Mouse (Mus musculus) heart, embryonic 13.5 days (tissue): Measurements from ENCODE around the gene Lmx1b. TPM values are rescaled to one million over a fixed set of nuclear protein-coding genes. Genes with fewer than 3 reads are reported as not detected.
A peak's percentile ranks its signal among the peaks of the same experiment; 100 is the strongest.

Experiments
- ATAC-seq: fragments of 200-750 bp; cut with Nextera tagmentation; 2 replicates; pipeline ENCODE4 v1.8.0; 2017; ENCODE audit warnings: moderate TSS enrichment; ENCODE audit not compliant: insufficient number of reproducible peaks, low FRiP score, low TSS enrichment; ENCODE audit errors: extremely low read depth
- H3K27ac ChIP-seq: fragments of 300-500 bp; sonication (generic); replicated peaks from 2 replicates; pipeline ENCODE4 v1.5.1; 2015; ENCODE audit warnings: moderate library complexity, mild to moderate bottlenecking, inconsistent platforms
- H3K27me3 ChIP-seq: fragments of 300-500 bp; sonication (generic); replicated peaks from 2 replicates; pipeline ENCODE4 v1.6.1; 2015; ENCODE audit warnings: mild to moderate bottlenecking, inconsistent platforms
- H3K36me3 ChIP-seq: fragments of 300-500 bp; sonication (generic); 2 replicates; pipeline ENCODE4 v1.6.1; 2015; ENCODE audit warnings: mild to moderate bottlenecking, inconsistent platforms
- H3K4me1 ChIP-seq: fragments of 300-500 bp; sonication (generic); 2 replicates; pipeline ENCODE4 v1.6.1; 2015; ENCODE audit warnings: inconsistent platforms
- H3K4me2 ChIP-seq: fragments of 300-500 bp; sonication (generic); 2 replicates; pipeline ENCODE4 v1.6.1; 2015; ENCODE audit warnings: inconsistent platforms, mild to moderate bottlenecking, moderate library complexity
- H3K4me3 ChIP-seq: fragments of 300-500 bp; sonication (generic); 2 replicates; pipeline ENCODE4 v1.5.1; 2015; ENCODE audit warnings: moderate library complexity, mild to moderate bottlenecking, inconsistent platforms
- H3K9ac ChIP-seq: fragments of 300-500 bp; sonication (generic); 2 replicates; pipeline ENCODE4 v1.6.1; 2015; ENCODE audit warnings: inconsistent platforms, mild to moderate bottlenecking, moderate library complexity
- H3K9me3 ChIP-seq: fragments of 300-500 bp; sonication (generic); 2 replicates; pipeline ENCODE4 v1.6.1; 2016; ENCODE audit warnings: inconsistent platforms
- WGBS: fragments of 180-500 bp; shearing (Covaris S2); methylation state at CpG from one replicate; pipeline ENCODE4 v1.1.7; 2015; ENCODE audit warnings: mixed read lengths; 5-methylcytosine and 5-hydroxymethylcytosine counted together
- polyA plus RNA-seq: library from polyadenylated mRNA; unstranded; fragments of >200 nt; fragmentation: Nextera tagmentation; extraction: Ambion mirVana; gene quantifications from 2 replicates; pipeline ENCODE4 v1.2.1, GENCODE M21; 2015

Lmx1b gene
- polyA plus RNA-seq, 1 experiment from 2014 or later: not detected

GRCm38 (mm10) chr2:33592931-33593555, 47.3 kb downstream of the Lmx1b start:
- peak overlapping the region; percentile 39 for H3K4me2 ChIP-seq
- H3K4me1 ChIP-seq: peaks cover 31% of the 10 kb centered on the region
- no peak for ATAC-seq
- no peaks in the 10 kb centered on the region for H3K9me3 ChIP-seq
- H3K27ac ChIP-seq: peak overlapping the region; percentile 59
- no peaks in the 10 kb centered on the region for H3K36me3 ChIP-seq
- WGBS: 17% methylated on average over 12 of the region's 12 CpGs
- peaks cover 15% of the 10 kb centered on the region for H3K27me3 ChIP-seq
- H3K4me3 ChIP-seq: no peak overlapping the region
- H3K9ac ChIP-seq: peak overlapping the region; percentile 61

DNA sequence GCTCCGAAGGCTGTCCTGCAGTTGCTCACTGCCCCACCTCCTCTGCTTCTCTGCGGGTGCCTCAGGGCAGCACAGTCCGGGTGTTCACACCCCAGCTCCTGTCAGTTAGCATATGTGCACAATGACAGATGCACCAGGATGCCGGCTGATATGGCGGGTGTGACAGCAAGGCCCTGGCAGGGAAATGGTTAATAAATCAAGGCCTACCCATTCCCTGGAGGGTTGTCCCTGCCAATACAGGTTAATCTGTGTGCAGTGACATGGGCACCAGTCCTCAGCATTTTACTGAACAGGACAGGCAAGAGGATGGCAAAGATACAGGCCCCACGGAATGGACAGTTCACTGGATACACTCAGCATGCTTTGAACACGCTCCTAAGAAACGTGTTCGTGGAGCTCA, 51.0 kb downstream of the Lmx1b start:
- Histone ChIP-seq H3K4me3 (no peak overlapping the region), H3K27me3 (peaks cover 52% of the 10 kb centered on the region), H3K27ac (no peak overlapping the region), H3K4me1 (peaks cover 27% of the 10 kb centered on the region), H3K9me3 (no peaks in the 10 kb centered on the region), H3K36me3 (no peaks in the 10 kb centered on the region), H3K9ac (no peak overlapping the region), H3K4me2 (no peak overlapping the region)
- 69% methylated on average over 9 of the region's 9 CpGs for WGBS
- no peak for ATAC-seq

DNA sequence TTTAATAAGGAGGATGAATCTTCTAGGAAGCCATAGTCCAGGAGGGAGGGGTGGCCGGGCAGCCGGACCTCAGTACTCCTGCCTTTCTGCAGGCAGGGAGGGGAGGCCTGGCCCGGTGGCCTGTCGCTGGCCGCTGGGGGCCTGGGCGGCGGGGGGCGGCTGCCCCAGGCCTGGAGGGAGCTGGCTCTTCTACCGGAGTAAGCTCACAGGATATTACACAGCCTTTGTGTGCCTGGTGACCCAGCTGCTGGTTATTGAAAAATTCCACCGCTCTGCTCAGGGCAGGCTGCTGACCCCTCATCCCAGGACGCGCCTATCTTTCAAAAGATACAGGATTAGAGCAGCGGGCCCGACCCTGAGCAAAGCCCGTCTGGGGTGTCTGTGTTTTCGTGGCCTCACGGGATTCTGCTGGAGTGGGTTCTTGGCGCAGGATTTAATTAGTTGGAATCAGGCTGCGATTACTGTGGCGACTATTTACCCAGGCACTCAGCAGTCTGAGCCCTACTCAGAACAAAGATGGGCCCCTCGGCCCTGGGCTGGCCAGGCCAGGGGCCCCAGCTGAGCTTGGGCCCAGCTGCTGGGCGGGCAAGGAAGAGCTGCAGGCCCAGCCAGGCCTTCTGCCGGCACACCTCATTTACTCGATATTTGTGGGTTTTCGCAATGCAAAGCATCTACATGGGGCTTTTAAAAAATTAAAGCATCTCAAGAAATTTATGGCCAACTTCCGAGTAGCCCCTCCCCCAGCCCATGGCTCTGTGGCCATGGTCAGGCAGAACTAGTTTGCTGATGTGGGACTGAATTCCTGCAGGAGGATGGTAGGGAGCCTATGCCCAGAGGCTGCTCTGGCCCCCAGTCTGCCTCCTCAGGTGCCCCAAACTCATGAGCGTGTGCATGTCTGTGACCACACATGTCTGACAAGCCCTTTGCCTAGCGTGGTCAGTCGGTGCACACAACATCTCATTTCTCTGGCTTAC, 55.1 kb downstream of the Lmx1b start:
- whole genome bisulfite sequencing: 32% methylated on average over 29 of the region's 29 CpGs
- no peak for ATAC-seq
- H3K9me3 ChIP-seq: no peaks in the 10 kb centered on the region
- peak overlapping the region; percentile 52; the same call in 1 of the 2 replicates for H3K9ac ChIP-seq
- H3K4me3 ChIP-seq: no peak overlapping the region
- H3K4me1 ChIP-seq: peaks cover 28% of the 10 kb centered on the region
- H3K4me2 ChIP-seq: no peak overlapping the region
- no peak overlapping the region for H3K27ac ChIP-seq
- peaks cover 84% of the 10 kb centered on the region for H3K27me3 ChIP-seq
- H3K36me3 ChIP-seq: no peaks in the 10 kb centered on the region

DNA sequence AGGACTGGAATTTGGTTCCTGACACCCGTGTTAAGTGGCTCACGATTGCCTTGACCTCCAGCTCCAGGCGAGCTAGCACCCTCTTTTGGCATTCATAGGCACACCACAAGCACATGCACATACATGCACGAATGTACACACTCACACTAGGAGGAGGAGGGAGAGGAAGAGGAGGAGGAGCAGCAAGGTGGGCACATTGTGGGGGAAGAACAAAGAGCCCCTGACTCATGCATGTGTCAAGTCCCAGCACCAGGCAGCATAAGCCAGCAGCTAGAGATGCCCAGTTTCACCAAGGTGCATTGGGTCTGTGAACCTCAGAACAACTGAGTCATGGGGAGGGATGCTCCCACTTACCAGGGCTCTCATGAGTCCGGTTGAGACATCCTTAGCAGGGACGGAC, 56.5 kb downstream of the Lmx1b start:
- H3K27ac ChIP-seq: no peak overlapping the region
- WGBS: 17% methylated on average over 6 of the region's 6 CpGs
- H3K36me3 ChIP-seq: no peaks in the 10 kb centered on the region
- no peaks in the 10 kb centered on the region for H3K9me3 ChIP-seq
- H3K4me2 ChIP-seq: no peak overlapping the region
- no peak overlapping the region for H3K4me3 ChIP-seq
- ATAC-seq: no peak
- H3K27me3 ChIP-seq: peaks cover 94% of the 10 kb centered on the region
- no peak overlapping the region for H3K9ac ChIP-seq
- peaks cover 29% of the 10 kb centered on the region for H3K4me1 ChIP-seq

GRCm38 (mm10) chr2:33583317-33583716, 57.0 kb downstream of the Lmx1b start:
- Histone ChIP-seq H3K4me2 (no peak overlapping the region), H3K4me3 (no peak overlapping the region), H3K4me1 (peaks cover 29% of the 10 kb centered on the region), H3K27ac (no peak overlapping the region), H3K27me3 (peaks cover 98% of the 10 kb centered on the region), H3K9me3 (no peaks in the 10 kb centered on the region), H3K9ac (no peak overlapping the region), H3K36me3 (no peaks in the 10 kb centered on the region)
- 7% methylated on average over 4 of the region's 4 CpGs for WGBS
- no peak for ATAC-seq

DNA sequence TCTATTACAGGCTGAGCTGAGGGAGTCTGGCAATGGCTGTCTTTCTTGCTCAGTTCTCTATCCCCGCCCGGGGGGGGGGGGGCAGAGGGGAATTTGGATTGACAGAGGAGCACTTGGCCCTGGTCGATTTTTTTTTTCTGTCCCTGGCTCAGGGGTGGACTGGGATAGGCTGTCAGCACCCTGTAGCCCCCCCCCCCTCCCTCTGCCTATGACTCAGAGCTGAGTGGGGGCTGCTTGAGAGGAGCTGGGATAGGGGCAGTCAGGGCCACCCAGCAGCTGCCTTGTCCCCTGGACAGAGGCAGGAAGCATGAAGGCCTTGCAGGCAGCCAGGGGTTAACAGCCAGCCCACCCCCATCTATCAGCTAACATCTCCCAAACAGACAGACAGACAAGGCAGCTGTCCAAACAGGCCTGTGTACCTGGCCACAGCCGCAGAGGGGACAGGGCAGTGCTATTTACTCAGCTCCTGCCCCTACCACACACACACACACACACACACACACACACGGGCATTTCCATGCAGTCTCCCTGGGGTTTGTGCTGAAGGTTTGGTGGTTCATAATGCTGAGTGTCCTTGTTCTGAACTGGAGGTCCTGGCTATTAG, 57.8 kb downstream of the Lmx1b start:
- 0% methylated on average over 5 of the region's 5 CpGs for WGBS
- H3K27ac ChIP-seq: no peak overlapping the region
- no peaks in the 10 kb centered on the region for H3K36me3 ChIP-seq
- no peak overlapping the region for H3K4me3 ChIP-seq
- H3K27me3 ChIP-seq: peaks cover 99% of the 10 kb centered on the region
- no peaks in the 10 kb centered on the region for H3K9me3 ChIP-seq
- H3K9ac ChIP-seq: no peak overlapping the region
- no peak overlapping the region for H3K4me2 ChIP-seq
- H3K4me1 ChIP-seq: peaks cover 29% of the 10 kb centered on the region
- no peak for ATAC-seq

- WGBS: 13% methylated on average over 8 of the region's 8 CpGs
- no peaks in the 10 kb centered on the region for H3K36me3 ChIP-seq
- no peaks in the 10 kb centered on the region for H3K9me3 ChIP-seq
- H3K27ac ChIP-seq: no peak overlapping the region
- no peak for ATAC-seq
- peaks cover 100% of the 10 kb centered on the region for H3K27me3 ChIP-seq
- no peak overlapping the region for H3K4me3 ChIP-seq
- no peak overlapping the region for H3K4me2 ChIP-seq
- H3K4me1 ChIP-seq: peaks cover 29% of the 10 kb centered on the region
- H3K9ac ChIP-seq: no peak overlapping the region
These were observed 58.4 kb downstream of the Lmx1b start for GRCm38 (mm10) chr2:33581866-33582265.

- ATAC-seq: no peak
- Histone ChIP-seq H3K4me1 (peaks cover 29% of the 10 kb centered on the region), H3K4me2 (peak overlapping the region; percentile 67; the same call in 1 of the 2 replicates), H3K36me3 (no peaks in the 10 kb centered on the region), H3K9ac (no peak overlapping the region), H3K27me3 (peaks cover 100% of the 10 kb centered on the region), H3K4me3 (peak overlapping the region; percentile 43), H3K9me3 (no peaks in the 10 kb centered on the region), H3K27ac (no peak overlapping the region)
- 4% methylated on average over 6 of the region's 6 CpGs for WGBS
These were observed 58.9 kb downstream of the Lmx1b start for GRCm38 (mm10) chr2:33581449-33581777.

GRCm38 (mm10) chr2:33580697-33581448, 59.4 kb downstream of the Lmx1b start:
- no peak for ATAC-seq

GRCm38 (mm10) chr2:33575406-33575805, 64.9 kb downstream of the Lmx1b start:
- Histone ChIP-seq H3K4me1 (peaks cover 2% of the 10 kb centered on the region), H3K36me3 (no peaks in the 10 kb centered on the region), H3K4me2 (no peak overlapping the region), H3K9ac (no peak overlapping the region), H3K27ac (no peak overlapping the region), H3K4me3 (no peak overlapping the region), H3K27me3 (peaks cover 94% of the 10 kb centered on the region), H3K9me3 (no peaks in the 10 kb centered on the region)
- ATAC-seq: no peak
- WGBS: 27% methylated on average over 13 of the region's 13 CpGs

More at GRCm38 (mm10) chr2:33580697-33581448, 59.4 kb downstream of the Lmx1b start:
- Histone ChIP-seq H3K4me2 (peak overlapping the region; percentile 67), H3K36me3 (no peaks in the 10 kb centered on the region), H3K27me3 (peaks cover 100% of the 10 kb centered on the region), H3K4me1 (peaks cover 29% of the 10 kb centered on the region), H3K9me3 (no peaks in the 10 kb centered on the region), H3K9ac (peak overlapping the region; percentile 59; the same call in 1 of the 2 replicates), H3K27ac (no peak overlapping the region), H3K4me3 (peak overlapping the region; percentile 43)
- WGBS: 2% methylated on average over 34 of the region's 34 CpGs

DNA sequence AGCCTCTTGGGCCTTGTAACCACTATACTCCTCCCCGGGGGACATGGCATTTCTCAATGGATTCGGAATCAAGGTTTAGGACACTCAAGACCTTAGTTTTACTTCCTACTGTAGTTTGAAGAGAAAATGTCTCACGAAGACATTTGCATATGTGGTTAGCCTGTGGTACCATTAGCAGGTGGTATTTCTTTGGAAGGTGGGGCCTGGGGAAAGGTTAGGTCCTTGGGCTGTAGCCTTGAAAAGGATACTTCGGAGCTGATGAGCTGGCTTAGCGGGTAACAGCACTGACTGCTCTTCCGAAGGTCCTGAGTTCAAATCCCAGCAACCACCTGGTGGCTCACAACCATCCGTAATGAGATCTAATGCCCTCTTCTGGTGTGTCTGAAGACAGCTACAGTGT, 67.2 kb downstream of the Lmx1b start:
- H3K4me2 ChIP-seq: no peak overlapping the region
- WGBS: 78% methylated on average over 7 of the region's 7 CpGs
- H3K4me3 ChIP-seq: no peak overlapping the region
- H3K36me3 ChIP-seq: no peaks in the 10 kb centered on the region
- no peak overlapping the region for H3K9ac ChIP-seq
- ATAC-seq: no peak
- H3K27ac ChIP-seq: no peak overlapping the region
- no peaks in the 10 kb centered on the region for H3K4me1 ChIP-seq
- peaks cover 94% of the 10 kb centered on the region for H3K27me3 ChIP-seq
- H3K9me3 ChIP-seq: no peaks in the 10 kb centered on the region
